Mouse (Mus musculus): ENCODE results near the gene Lmo2. TPM values are rescaled to one million over a fixed set of nuclear protein-coding genes. Genes with fewer than 3 reads are reported as not detected.

Lmo2 gene
- polyA plus RNA-seq, 1 experiment = 47.8 TPM

DNA sequence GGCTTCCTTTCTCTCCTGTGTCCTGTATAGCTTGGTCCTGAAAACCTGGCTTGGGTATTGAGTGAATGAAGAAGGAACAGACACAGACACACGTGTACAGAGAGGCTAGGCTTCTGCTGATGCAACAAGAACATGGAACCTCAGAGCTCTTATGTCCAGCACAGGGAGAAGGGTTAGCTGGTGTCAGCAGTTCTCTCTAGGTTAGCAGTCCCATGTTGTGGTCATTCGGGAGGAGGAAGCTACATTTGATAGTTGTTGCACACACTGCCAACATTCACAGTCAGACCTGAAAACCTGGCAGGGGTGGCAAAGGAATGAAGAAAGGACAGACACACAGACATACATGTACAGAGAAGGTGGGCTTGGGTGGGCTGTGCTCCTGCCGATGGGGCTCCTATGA lies 2.1 kb upstream of the Lmo2 start:
- Histone ChIP-seq H3K4me1 (ENCODE audit: control insufficient read depth, insufficient read depth, low read length) (no peaks in the 10 kb centered on the region), H3K4me3 (replicated peaks; ENCODE audit: extremely low read depth, low read depth, low read length) (no peak overlapping the region)
- TF ChIP-seq CTCF (IDR thresholded peaks at IDR 0.05; ENCODE audit: insufficient read depth, low read length) (no peak), POLR2A (IDR thresholded peaks at IDR 0.05; ENCODE audit: borderline replicate concordance, extremely low read depth, low read depth, low read length) (no peak)
- no peak for DNase-seq
- WGBS = 74% methylated on average over 3 of the region's 3 CpGs

DNA sequence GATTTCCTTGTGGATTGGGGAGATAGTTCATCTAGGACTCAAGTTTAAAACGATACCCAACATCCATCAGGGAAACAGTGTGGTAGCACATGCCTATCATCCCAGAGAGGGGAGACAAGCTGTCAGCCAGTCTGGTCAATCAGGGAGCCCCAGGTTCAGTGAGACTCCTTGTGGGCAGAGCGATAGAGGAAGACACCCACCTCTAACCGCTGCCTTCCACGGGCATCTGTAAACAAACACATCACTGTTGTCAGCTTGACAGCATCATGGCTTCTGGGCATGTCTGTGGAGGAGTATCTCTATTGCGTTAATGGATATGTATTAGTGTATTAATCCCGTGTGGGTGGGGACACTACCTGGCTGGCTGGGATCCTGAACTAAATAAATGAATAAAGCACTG lies 919 bp upstream of the Lmo2 start:
- 77% methylated on average over 6 of the region's 6 CpGs for WGBS
- no peak for DNase-seq
- Histone ChIP-seq H3K4me1 (ENCODE audit: control insufficient read depth, insufficient read depth, low read length) (no peaks in the 10 kb centered on the region), H3K4me3 (replicated peaks; ENCODE audit: extremely low read depth, low read depth, low read length) (no peak overlapping the region)
- TF ChIP-seq CTCF (IDR thresholded peaks at IDR 0.05; ENCODE audit: insufficient read depth, low read length) (no peak), POLR2A (IDR thresholded peaks at IDR 0.05; ENCODE audit: borderline replicate concordance, extremely low read depth, low read depth, low read length) (no peak)

DNA sequence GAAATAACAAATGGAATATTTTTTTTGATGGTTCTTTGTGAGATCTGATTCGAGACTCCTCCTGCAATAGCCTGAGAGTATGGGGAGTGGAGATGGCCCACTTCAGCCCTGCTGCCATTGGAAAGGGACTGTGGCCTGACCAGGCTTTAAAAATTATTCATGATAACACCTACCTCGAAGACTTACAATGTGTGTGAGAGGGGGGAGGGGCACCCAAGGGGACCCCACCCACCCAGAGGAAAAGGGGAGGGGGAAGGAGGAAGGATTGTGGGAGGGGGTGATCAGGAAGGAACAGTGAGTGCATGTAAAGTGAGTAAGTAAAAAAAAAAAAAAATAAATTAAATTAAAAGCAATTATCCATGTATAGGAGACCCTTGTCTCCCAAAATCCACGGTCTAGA lies 848 bp downstream of the Lmo2 start:
- WGBS = 67% methylated on average over 3 of the region's 3 CpGs
- Histone ChIP-seq H3K4me3 (replicated peaks; ENCODE audit: extremely low read depth, low read depth, low read length) (no peak overlapping the region), H3K4me1 (ENCODE audit: control insufficient read depth, insufficient read depth, low read length) (no peaks in the 10 kb centered on the region)
- DNase-seq = no peak
- no peak for TF ChIP-seq CTCF (IDR thresholded peaks at IDR 0.05; ENCODE audit: insufficient read depth, low read length)
- TF ChIP-seq POLR2A (IDR thresholded peaks at IDR 0.05; ENCODE audit: borderline replicate concordance, extremely low read depth, low read depth, low read length) = no peak

DNA sequence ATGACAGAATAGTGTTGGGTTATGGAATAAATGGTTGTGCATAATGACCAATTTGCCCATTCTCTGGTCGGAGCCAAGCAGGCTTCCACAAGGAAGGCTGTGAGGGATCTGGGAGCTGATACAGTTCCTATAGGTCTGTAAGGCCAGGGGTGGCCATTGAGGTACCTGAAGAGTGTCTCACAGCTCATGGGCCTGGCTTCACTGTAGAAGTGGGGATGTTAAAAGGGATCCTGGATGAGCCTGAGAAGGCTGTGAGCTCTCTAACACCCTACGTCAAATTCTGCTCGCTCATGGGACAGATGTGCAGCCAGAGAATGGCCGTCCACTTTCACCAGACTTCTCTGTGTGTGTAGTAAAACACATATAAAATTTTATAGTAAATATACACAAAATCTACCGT lies 1.3 kb downstream of the Lmo2 start:
- no peak for TF ChIP-seq CTCF (IDR thresholded peaks at IDR 0.05; ENCODE audit: insufficient read depth, low read length)
- TF ChIP-seq POLR2A (IDR thresholded peaks at IDR 0.05; ENCODE audit: borderline replicate concordance, extremely low read depth, low read depth, low read length) = no peak
- no peaks in the 10 kb centered on the region for H3K4me1 ChIP-seq (ENCODE audit: control insufficient read depth, insufficient read depth, low read length)
- WGBS = 90% methylated on average over 5 of the region's 5 CpGs

DNA sequence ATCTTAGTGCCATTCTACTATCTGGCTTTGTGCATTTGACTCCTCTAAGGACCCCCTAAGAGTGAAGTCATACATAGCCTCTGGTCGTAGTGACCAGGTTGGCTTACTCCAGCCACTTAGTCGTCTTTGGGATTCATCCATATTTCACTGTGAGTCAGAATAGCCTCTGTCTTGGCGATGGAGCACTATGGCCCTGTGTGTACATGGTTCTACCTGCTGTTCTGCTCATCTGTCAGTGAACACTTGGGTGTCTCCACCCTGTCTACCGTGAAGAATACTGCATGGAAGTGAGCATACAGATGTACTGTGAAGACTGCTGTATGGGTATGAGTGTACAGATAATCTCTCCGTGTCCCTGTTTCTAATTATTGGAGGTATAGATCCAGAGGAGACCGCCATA lies 1.8 kb downstream of the Lmo2 start:
- no peak for DNase-seq
- 89% methylated on average over 6 of the region's 6 CpGs for WGBS
- TF ChIP-seq CTCF (IDR thresholded peaks at IDR 0.05; ENCODE audit: insufficient read depth, low read length) (no peak), POLR2A (IDR thresholded peaks at IDR 0.05; ENCODE audit: borderline replicate concordance, extremely low read depth, low read depth, low read length) (no peak)
- no peaks in the 10 kb centered on the region for H3K4me1 ChIP-seq (ENCODE audit: control insufficient read depth, insufficient read depth, low read length)
- no peak overlapping the region for H3K4me3 ChIP-seq (replicated peaks; ENCODE audit: extremely low read depth, low read depth, low read length)

More for the DNA sequence above, 1.3 kb downstream of the Lmo2 start:
- DNase-seq = no peak
- no peak overlapping the region for H3K4me3 ChIP-seq (replicated peaks; ENCODE audit: extremely low read depth, low read depth, low read length)

DNA sequence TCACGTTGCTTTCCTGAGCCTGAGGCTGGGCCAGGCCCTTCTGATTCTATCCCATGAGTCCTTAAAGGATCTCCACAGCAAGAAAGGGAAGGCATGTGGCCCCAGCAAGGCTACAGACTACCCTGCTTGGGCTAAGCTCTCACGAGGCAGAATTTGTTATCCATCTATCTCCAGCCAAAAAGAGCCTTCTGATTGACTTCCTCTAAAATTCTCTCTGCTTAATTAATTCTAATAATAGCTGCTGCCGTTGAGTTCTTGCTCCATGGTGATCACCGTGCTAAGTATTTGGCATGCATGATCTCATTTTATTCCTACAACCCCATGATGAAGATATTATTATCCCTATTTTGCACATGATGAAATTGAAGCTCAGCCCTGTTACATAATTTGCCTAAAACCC lies 4.6 kb downstream of the Lmo2 start:
- no peaks in the 10 kb centered on the region for H3K4me1 ChIP-seq (ENCODE audit: control insufficient read depth, insufficient read depth, low read length)
- WGBS = 55% methylated on average over 4 of the region's 4 CpGs
- TF ChIP-seq POLR2A (IDR thresholded peaks at IDR 0.05; ENCODE audit: borderline replicate concordance, extremely low read depth, low read depth, low read length) = no peak
- TF ChIP-seq CTCF (IDR thresholded peaks at IDR 0.05; ENCODE audit: insufficient read depth, low read length) = no peak
- no peak for DNase-seq
- no peak overlapping the region for H3K4me3 ChIP-seq (replicated peaks; ENCODE audit: extremely low read depth, low read depth, low read length)

DNA sequence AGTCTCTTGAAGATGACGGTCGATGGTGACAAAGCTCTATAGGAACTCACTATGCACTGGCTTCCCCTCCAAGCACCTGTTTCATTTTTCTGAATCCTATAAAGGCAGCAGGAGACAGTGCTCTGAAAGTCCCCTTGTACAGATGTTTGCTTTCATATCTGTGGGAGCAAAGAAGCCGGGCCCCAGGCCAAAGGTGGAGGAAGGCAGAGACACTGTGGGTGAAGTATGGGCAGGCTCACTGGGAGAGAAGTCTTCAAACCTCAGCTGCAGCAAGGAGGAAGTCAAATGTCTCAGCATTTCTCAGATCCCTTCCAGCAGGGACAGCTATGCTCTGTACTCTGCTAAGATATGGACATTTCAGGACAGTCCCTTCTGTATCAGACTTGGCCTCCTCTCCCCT lies 7.6 kb downstream of the Lmo2 start:
- H3K4me1 ChIP-seq (ENCODE audit: control insufficient read depth, insufficient read depth, low read length) = no peaks in the 10 kb centered on the region; the same call in 1 of the 2 replicates
- TF ChIP-seq CTCF (IDR thresholded peaks at IDR 0.05; ENCODE audit: insufficient read depth, low read length) (no peak), POLR2A (IDR thresholded peaks at IDR 0.05; ENCODE audit: borderline replicate concordance, extremely low read depth, low read depth, low read length) (no peak)
- no peak overlapping the region for H3K4me3 ChIP-seq (replicated peaks; ENCODE audit: extremely low read depth, low read depth, low read length)
- 84% methylated on average over 3 of the region's 3 CpGs for WGBS
- DNase-seq = no peak

DNA sequence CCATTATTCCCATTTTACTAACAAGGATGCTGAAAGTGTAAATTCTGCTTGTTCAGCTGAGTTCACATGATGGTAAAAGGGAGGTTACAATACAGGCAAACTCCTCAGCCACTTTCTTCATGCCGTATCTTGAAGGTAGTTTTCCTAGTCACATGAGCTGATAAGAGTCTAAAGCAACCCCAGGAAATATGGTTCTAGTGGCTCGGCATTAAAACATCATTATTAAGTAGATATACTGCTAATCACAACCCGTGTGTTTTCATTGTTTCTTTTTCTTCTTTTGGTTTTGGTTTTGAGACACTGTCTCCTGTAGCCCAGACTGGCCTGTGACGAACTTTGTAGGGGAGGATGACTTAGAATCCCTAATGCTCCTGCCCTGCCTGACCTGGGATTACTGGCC lies 10.4 kb downstream of the Lmo2 start:
- WGBS = 50% methylated on average over 4 of the region's 4 CpGs
- DNase-seq = no peak
- Histone ChIP-seq H3K4me3 (replicated peaks; ENCODE audit: extremely low read depth, low read depth, low read length) (no peak overlapping the region), H3K4me1 (ENCODE audit: control insufficient read depth, insufficient read depth, low read length) (peaks cover 2% of the 10 kb centered on the region; the same call in 1 of the 2 replicates)
- no peak for TF ChIP-seq CTCF (IDR thresholded peaks at IDR 0.05; ENCODE audit: insufficient read depth, low read length)
- TF ChIP-seq POLR2A (IDR thresholded peaks at IDR 0.05; ENCODE audit: borderline replicate concordance, extremely low read depth, low read depth, low read length) = no peak

DNA sequence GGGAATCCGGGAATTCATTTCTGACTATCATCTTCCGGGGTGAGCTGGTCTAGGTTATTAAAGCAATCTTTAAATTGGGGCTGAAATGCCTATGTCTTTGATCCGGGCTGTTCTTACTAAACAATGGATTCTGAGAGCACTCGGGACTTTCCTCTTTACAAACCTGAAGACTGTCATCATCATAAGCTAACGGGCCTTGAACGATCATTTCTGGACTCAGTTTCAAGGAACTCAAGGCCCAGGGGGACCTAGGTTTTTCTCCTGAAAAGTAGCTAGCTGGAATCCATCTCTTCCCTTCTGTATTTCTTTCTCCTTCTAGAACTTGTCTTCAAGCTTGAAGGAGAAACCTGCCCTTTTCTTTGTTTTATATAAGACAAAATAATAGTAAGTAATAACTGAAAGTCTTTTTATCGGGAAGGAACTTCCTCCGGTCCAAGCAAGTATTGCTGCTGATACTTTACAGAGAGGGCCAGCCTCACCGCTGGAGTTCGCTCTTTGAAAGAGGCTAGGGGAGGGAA lies 11.2 kb downstream of the Lmo2 start:
- no peak for DNase-seq
- TF ChIP-seq POLR2A (IDR thresholded peaks at IDR 0.05; ENCODE audit: borderline replicate concordance, extremely low read depth, low read depth, low read length) = no peak
- no peak for TF ChIP-seq CTCF (IDR thresholded peaks at IDR 0.05; ENCODE audit: insufficient read depth, low read length)
- Histone ChIP-seq H3K4me3 (replicated peaks; ENCODE audit: extremely low read depth, low read depth, low read length) (peak overlapping the region; percentile 82), H3K4me1 (ENCODE audit: control insufficient read depth, insufficient read depth, low read length) (peaks cover 2% of the 10 kb centered on the region; the same call in 1 of the 2 replicates)
- WGBS = 23% methylated on average over 10 of the region's 10 CpGs

DNA sequence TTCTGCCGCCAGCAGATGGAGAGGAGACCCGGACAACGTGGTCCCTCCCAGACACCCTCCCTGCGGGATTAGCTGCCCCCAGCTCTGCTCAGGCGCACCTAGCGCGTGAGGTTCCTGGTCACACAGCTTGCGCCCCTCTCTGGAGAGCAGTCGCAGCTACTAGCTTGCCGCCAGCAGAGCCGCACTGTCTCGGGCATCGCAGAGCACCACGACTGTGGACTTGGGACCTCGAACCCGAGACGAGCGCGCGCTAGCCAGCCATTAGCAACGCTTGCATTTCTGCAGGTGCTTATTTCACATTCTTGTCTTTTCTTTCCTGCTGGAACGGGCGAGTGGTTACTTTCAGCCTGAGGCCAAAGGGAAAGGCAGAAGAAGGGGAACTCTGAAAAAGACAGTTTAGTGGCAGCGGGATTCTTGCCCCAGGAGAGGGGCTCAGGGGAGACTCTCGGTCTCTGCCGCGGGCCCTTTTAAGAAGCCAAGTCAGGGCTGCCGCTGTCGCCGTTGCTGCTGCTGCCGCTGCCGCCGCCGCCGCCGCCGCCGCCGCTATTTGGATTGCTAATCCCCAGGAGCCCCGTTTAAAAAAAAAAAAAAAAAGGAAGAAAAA lies 11.8 kb downstream of the Lmo2 start:
- TF ChIP-seq POLR2A (IDR thresholded peaks at IDR 0.05; ENCODE audit: borderline replicate concordance, extremely low read depth, low read depth, low read length) = peak; percentile 65; the same call in 1 of the 2 replicates
- TF ChIP-seq CTCF (IDR thresholded peaks at IDR 0.05; ENCODE audit: insufficient read depth, low read length) = 0 out of 2 replicates have a peak, but pooled peaks have one; percentile 6
- under 1% methylated on average over 40 of the region's 40 CpGs for WGBS
- Histone ChIP-seq H3K4me1 (ENCODE audit: control insufficient read depth, insufficient read depth, low read length) (peaks cover 2% of the 10 kb centered on the region; the same call in 1 of the 2 replicates), H3K4me3 (replicated peaks; ENCODE audit: extremely low read depth, low read depth, low read length) (peak overlapping the region; percentile 82)
- DNase-seq = peak; percentile 60

Measured in lung, adult 2 months (tissue).